Mouse (Mus musculus): ENCODE data around the gene Pam.

The Pam gene

DNA sequence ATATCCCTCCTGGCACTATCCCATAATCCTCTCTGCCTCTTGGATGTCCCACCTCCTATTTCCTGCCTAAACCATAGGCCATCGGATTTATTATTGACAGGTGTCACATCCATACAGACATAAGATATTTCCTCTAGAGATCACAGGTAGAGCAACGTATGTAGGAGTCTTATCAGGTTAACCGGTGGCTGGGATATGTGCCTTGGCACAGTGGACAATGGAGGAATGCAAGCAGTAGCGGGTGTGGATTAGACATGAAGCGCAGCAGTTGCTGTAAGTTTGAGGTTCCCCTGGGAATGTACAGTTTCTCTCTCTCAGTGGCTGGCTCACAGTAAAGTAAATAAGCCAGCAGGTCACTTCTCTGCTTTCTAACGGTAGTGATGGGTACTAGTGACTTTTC is 173.1 kb downstream of the Pam start:
- DNase-seq (ENCODE audit: inconsistent age in 2 of 2, low spot score in 1 of 2): no peak

DNA sequence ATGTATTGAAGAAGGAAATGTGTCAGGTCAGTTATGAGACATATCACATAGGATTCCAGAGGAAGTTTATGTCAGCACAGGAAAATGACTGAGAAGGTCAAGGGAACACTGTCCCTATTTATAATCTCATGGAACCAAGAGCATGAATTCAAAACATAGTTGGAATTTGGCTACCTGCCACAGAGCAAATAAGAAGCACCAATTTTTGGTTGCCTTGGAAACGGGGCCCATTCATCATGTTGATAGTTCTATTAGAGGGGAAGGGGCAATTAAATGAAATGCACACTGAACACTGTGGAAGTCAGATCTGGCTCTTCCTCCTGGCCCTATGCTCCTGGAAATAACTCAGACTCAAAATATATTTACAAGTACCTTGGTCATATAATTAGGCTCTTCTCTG is 173.6 kb downstream of the Pam start:
- peak in 1 of 2 experiments; percentile 66 for DNase-seq (ENCODE audit: inconsistent age in 2 of 2, low spot score in 1 of 2)

DNA sequence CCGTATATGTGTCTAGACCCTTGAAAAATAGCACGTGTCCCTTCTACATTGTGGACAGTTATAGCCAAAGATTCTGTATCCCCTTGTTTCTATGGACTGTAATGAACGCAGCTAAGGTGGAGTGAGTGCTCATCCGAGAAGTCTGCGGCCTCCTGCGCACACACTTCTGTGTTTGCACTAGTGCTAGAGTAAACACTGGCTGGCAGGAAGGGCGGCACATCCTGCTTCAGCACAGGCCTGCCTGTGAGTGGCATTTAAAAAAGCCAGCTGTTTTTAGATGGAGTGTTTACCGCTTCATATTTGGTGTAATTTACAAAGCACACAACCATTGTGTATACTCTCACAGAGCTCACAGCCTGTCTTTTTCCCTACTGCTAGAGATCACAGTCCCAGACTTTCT is 177.0 kb downstream of the Pam start:
- DNase-seq (ENCODE audit: inconsistent age in 2 of 2, low spot score in 1 of 2): no peak

DNA sequence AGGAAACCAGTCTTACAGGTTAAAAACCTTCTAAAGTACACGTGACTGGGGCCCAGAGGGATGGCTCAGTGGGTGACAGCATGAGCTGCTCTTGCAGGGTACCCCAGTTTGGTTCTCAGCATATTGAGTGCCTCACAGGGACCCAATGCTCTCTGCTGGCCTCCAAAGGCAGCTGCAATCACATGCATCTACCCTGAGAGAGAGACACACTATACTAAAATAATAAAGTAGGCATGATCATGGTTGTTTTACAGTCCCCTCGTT is 178.5 kb downstream of the Pam start:
- DNase-seq (ENCODE audit: inconsistent age in 2 of 2, low spot score in 1 of 2): no peak

DNA sequence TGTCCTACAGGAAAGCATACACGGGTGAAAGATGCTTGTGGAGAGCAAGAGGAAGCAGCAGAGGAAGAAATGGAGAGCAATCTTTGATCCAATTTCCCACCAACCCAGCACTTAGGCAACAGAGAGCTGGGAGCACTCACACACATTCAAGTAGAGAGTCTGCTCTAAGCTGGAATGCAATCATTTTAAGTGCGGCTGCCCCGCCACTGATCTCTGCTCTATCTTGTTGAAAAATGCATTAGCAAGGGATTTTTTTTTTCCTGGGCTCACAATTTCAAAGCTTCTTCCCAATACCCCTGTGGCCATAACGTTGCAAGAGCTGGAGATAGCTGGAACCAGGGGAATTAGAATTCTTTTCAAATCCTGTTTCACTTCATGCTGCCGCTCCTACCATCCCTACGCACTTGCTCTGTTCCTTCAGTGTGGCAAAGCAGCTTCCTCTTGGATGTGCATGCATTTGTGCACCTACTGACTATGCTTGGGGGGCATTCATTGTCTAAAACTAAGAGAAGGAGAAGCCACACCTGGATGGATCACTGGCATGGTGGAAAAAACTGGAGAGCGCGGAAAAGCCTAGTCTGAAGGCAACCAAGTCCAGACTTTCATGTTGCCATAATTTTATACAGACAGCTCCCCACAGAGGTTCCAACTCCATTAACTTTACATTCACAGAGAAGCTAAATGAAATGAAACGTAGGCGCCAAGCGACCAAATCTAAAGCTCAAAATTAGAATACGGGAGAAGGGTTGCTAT is 179.1 kb downstream of the Pam start:
- no peak for DNase-seq (ENCODE audit: inconsistent age in 2 of 2, low spot score in 1 of 2)

DNA sequence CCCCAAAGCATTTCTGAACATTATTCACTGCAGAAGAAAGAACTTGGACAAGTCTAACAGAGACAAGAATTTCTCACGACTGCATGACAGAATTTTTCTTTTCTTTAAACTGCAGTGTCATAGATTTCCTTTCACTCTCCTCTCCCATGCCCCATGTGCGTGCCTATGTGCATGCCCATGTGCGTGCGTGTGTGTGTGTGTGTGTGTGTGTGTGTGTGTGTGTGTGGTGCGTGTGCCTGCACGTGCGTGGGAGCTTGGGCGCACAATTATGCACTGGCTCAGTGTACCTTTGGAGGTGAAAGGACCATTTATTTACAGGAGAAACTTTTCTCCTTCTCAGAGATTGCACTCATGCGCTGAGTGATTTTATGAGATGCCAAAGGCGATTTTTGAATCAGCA is 179.7 kb downstream of the Pam start:
- no peak for DNase-seq (ENCODE audit: inconsistent age in 2 of 2, low spot score in 1 of 2)

DNA sequence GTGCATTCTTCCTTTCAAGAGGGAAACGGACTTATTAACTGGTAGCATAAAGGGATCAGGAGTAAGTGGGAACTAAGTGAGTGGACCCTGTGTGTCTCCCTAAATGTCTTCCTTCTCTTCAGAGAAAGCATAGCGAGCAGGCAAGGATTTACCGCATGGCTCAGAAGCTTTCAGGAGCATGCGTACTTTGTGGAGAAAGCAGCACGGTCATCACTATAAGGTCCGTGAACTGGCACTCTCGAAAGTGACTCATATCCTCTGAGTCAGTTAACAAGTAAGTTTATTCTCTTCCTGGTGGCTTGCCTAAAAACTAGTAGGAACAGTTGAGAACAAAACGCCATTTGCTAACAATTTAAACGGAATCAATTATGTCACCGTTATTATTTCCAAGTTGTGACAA is 184.6 kb downstream of the Pam start:
- DNase-seq (ENCODE audit: inconsistent age in 2 of 2, low spot score in 1 of 2): peak; percentile 69 to 90

DNA sequence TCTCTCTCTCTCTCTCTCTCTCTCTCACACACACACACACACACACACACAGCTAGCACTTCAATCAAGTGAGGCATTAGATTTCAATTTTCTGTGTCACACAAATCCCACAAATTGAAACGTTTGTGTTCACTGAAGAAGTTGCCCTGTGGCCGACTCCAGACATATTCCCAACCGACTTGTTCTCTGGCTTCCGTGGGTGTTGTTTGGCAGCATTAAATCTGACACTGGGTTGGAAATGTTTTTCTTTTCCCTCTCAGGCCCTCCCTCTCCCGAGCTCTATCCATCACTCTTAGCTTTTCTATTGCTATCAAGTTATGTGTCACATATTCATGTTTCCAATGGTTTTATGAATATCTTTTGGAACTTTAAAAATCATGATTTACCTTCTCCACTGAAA is 185.9 kb downstream of the Pam start:
- peak in 1 of 2 experiments; percentile 47 for DNase-seq (ENCODE audit: inconsistent age in 2 of 2, low spot score in 1 of 2)

DNA sequence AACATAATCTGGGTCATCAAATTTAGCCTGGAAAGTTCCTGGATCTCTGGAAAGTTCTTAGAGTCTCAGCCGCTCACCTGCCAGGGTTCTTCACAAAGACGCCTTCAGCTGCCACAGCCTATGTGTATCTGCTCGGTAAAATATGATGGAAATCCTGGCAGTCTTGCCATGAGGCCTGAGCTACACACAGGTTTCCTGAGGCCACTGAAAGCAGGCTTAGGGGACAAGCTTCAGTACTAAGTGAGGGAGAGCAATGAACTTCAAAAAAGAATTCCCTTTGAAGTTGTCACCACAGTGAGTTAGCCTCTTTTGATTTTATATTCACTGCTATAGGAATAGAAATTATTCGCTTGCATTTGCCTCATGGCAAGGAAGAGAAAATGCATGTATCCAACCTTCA is 186.7 kb downstream of the Pam start:
- DNase-seq (ENCODE audit: inconsistent age in 2 of 2, low spot score in 1 of 2): peak in 1 of 2 experiments; percentile 56

DNA sequence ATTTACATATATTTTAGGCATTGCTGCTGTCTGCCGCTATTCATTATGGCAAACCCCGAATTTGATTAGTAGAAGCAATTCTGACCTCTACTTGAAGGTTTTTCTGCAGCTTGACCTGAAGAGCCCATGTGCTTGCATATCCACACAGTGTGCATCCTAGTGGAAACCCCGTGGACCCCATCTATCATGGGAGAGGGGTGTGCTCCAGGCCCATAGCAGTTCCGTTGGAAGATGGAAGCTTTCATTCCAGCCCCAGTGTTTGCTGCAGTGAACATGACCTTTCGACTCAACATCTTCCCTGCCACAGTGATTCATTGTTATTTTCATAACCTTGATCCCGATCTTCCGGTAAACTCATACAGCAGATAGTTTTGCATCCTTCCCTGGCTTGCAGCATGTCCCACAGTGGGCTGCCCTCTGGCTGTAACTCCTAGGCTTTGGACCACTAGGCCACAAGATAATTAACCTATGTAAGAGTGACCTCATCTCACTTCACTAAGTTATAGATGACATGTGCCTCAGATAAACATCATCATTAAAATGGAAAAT is 191.5 kb downstream of the Pam start:
- peak; percentile 65 to 89 for DNase-seq (ENCODE audit: inconsistent age in 2 of 2, low spot score in 1 of 2)

DNA sequence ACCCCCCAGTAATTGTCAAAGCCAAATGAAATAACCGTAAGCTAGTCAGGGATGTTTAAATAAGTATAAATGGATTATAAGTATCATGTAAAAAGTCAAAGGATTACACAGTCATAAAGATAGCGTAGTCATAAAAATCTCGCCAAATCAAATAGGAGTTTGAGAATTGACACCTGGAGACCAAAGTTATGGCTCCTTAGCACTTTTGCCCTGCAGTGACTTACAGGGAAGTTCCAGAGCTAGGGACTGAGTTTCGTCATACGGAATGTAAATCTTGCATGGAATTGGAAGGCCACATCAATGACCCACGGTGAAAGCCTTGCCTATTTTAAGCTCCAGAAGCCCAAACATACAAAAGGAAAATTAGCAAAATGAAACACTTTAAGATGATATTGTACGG is 192.6 kb downstream of the Pam start:
- no peak for DNase-seq (ENCODE audit: inconsistent age in 2 of 2, low spot score in 1 of 2)

DNA sequence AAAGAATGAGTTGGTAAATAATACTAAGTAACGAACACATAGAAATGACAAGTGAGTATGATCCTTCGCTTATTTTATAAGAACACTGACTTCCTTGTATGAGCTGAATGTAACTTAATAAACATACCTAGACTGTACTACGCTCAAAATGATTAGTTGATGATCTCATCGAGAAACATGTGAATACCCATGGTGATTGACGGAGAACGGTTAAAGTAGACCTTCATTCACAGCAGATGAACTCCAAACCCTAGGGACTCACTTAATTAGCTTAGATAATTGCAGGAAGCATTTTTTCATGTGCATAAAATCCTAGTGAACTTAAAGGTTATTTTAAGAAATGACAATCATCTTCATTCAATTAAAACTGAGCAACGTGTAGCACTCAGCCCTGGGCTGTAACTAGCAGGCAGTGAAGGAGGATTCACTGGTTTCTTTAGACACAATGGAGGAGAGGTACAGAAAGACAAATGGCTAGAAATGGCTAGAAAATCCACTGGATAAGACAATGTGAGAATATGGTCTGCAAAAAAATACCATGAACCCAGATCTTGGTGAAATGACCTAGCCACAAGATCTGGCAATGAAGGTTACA is 194.8 kb downstream of the Pam start:
- DNase-seq (ENCODE audit: inconsistent age in 2 of 2, low spot score in 1 of 2): no peak

DNA sequence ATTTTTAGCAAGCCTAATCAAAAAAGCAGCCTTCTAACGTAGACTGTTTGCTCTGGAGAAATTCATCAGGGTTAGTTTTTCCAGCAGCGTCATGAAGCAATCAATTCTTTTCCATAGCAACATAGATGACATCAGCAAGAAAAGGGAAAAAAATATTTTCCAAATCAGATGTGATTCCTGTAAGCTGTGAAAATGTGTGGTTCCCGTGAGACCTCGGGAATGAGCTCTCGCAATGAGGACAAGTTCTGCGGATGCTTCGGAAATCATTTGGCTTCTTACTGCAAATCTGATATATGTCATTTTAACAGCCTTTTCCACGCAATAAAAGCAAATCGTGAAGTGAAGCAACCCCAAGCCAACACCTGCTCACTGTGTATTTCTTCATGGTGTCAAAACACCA is 207.9 kb downstream of the Pam start:
- DNase-seq (ENCODE audit: inconsistent age in 2 of 2, low spot score in 1 of 2): no peak

DNA sequence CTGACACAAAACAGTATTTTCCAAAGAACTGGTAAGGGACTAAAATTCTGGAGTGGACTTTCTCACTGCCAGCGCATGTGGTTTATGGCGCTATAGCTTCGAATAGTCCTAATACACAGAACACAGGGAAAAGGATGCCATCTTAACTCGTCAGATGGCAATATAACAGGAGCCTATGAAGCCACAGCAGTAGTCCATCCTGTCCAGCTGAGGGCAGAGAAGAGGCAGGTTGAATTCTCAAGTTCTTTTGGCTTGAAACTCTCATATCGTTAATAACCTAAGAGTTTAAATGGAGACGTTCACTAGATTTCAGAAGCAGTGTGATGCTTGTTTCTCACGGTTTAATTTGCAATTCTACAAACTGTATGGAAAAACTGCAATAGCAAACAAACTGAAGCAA is 211.9 kb downstream of the Pam start:
- no peak for DNase-seq (ENCODE audit: inconsistent age in 2 of 2, low spot score in 1 of 2)

DNA sequence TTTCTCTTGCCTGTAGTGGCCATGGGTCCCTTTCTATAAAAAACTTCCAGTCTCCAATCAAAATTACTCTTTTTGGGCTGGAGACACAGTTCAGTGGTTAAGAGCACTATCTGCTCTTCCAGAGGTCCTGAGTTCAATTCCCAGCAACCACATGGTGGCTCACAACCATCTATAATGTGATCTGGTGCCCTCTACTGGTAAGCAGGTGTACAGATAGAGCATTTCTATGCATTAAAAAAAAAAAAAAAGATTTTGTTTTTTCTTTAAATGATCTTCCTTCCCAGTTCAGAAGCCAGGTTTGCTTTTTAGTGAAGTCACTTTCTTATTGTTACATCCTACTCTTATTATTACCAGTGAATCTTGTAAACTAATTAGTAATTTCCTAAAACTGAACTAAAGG is 218.4 kb downstream of the Pam start:
- DNase-seq (ENCODE audit: inconsistent age in 2 of 2, low spot score in 1 of 2): no peak

DNA sequence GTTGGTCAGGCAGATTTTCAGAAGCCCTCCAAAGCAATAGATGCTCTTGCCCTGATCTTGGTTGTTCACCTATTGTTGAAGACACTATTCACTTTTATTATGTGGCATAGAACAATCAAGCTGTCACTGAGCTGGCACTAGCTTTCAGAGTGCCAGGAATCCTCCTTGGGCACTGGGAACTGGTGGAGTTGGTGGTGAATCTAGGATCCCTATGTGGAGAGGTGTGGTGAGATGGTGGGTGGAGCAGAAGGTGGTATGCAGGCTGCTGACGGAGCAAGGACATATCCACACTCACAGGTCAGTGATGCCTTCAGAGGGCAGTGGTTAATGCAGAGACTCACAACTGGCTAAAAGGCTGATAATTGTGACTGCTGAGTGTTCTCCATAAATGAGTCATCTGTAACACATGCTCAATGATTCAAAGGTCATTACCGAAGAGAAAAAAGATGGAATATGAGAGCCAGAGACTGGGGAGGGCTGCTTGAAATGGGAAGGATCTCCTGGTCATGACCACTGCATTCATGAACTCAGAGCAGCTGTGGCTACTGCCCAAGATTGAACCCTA is 221.9 kb downstream of the Pam start:
- DNase-seq (ENCODE audit: inconsistent age in 2 of 2, low spot score in 1 of 2): peak; percentile 14 to 72

DNA sequence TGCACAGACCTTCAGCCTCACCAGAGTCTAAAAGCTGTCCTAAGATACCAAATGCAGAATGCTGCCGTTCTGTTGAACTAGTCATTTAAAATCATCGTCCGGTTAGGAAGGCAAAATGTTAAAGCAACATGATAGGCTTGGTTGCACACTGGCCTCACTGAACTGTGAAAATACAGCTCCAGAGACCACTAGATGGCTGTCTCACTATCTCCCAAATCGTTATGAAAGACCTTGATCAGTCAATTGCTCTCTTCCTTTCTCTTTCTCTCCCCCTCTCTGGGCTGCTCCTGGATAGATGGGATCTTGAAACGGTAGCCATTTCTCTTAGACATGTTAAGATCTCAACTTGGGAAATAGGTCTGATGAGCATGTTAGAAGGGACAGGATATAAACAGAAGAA is 223.0 kb downstream of the Pam start:
- peak; percentile 22 to 80 for DNase-seq (ENCODE audit: inconsistent age in 2 of 2, low spot score in 1 of 2)

DNA sequence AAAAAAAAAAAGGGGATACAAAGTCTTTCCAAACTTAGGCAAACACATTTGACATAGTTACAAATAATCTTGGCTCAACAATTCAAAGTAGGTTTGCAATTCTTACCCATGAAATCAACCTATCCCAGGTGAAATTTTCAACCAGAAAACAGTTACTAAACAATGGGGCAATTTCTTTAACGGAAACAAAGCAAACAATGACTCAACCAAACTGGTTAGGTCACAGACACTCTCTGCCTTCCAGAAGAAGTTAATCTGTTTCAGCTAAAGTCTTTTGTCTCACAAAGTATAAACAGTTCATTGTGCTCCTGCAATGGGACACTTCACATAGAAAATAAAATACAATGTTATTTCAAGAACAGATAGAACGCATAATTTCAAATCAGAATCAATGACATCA is 223.4 kb downstream of the Pam start:
- DNase-seq (ENCODE audit: inconsistent age in 2 of 2, low spot score in 1 of 2): no peak

DNA sequence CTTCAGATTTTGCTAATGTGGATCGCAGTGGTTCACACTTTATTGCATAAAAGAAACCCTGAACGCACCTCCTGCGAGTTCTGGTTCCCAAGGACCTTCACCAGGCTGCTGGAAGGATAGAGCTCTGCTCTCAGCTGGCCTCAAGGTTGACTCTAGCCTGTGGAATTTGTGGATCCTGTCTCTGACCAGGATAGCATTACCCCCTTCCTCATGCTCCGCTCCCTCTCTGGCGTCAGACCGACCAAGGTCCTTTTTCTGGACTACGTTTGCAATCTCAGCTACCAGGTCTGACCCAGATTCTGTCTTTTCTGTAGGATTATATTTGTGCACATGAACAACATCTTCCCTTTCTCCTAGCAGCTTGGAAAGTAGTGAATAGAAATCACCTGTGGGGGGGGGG is 231.3 kb downstream of the Pam start:
- DNase-seq (ENCODE audit: inconsistent age in 2 of 2, low spot score in 1 of 2): peak; percentile 67 to 83

DNA sequence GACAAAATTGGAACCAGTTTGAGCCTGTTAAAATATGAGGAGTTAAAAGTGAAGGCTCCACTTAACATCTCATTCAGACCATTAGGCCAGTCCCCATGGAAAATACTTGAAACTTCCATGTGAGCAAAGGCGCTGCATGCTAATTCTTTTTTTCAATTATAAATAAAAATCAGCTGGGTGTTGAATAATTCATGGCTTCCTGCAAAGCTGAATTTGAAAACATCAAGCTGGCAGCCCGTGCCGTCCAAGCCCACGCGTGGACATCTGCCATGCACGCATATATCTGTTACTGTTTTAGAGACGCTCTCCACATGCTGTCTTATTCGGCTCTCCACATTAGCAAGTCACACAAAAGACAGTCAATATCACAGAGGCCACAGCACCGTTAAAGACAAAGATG is 232.3 kb downstream of the Pam start:
- DNase-seq (ENCODE audit: inconsistent age in 2 of 2, low spot score in 1 of 2): no peak

DNA sequence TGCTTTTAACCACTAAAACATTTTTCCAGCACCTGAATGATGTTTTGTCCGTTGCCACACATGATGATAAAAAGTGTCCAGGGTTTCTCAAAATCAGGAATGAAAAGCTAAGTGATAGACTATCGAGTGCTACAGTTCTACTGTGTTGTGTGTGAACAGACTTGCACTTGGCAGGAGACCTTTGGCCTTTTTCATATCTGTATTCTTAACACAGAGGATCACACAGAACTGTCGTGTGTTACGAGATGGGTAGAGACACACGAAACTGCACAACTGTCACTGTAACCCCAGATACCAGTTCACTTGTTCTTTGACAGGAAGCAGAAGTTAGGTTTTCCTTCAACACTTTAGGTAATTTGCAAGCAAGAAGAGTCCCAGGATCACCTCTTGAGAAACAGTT is 232.7 kb downstream of the Pam start:
- DNase-seq (ENCODE audit: inconsistent age in 2 of 2, low spot score in 1 of 2): no peak

DNA sequence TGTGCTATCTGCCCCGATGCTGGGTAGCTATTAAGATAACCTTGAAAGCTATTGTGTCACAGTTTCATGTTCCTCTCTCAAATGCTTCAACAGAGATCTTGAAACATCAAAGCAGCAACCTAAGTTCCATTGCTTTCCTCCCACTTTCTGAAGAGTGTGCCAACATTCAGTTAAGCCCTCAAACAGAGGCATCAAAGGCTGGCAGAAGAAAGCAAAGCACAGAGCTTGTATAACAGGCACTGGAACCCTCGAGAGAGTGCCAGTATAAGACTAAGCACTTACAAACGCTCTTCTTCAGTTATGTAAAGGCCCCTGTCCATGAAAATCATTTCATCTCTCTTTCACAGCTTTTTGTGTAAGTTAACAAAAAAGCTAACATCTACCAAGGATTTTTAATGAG is 241.2 kb downstream of the Pam start:
- DNase-seq (ENCODE audit: inconsistent age in 2 of 2, low spot score in 1 of 2): peak in 1 of 2 experiments; percentile 54
